Mouse (Mus musculus): ENCODE results near the gene Cox16. TPM values are rescaled to one million over a fixed set of nuclear protein-coding genes. Genes with fewer than 3 reads are reported as not detected.
A peak's percentile ranks its signal among the peaks of the same experiment; 100 is the strongest.
"Not testable (repeated sequence)": the region's sequence is repeated elsewhere in the genome, so short reads cannot be mapped to it uniquely, and the experiment has no call there.

Cox16 gene
- polyA plus RNA-seq, 2 experiments, result 79.2 to 137 TPM

- 88% methylated on average over 1 of the region's 1 CpGs for WGBS
- no peak for TF ChIP-seq POLR2A (IDR thresholded peaks at IDR 0.05; ENCODE audit: borderline replicate concordance, extremely low read depth, insufficient read depth, insufficient read length)
- Histone ChIP-seq H3K4me2 (replicated peaks; ENCODE audit: low read depth, low read length, severe bottlenecking) (no peak within 1 kb of the TSS), H3K9ac (ENCODE audit: low read depth, low read length, severe bottlenecking) (no peak within 1 kb of the TSS), H3K36me3 (ENCODE audit: control insufficient read depth, insufficient read depth, low read length) (0 out of 2 replicates have a peak, but pooled peaks cover 2% of the 10 kb centered on the region), H3K9me3 (ENCODE audit: control insufficient read depth, low read length) (0 out of 2 replicates have a peak, but pooled peaks cover 7% of the 10 kb centered on the region), H3K27me3 (ENCODE audit: control insufficient read depth, insufficient read depth, low read length) (no peaks in the 10 kb centered on the region), H3K27ac (replicated peaks; ENCODE audit: low read depth, low read length) (no peak within 1 kb of the TSS), H3K4me1 (ENCODE audit: control insufficient read depth, insufficient read depth, low read length) (no peaks in the 10 kb centered on the region), H3K4me3 (replicated peaks; ENCODE audit: low read length) (no peak within 1 kb of the TSS)
- ATAC-seq (ENCODE audit: low FRiP score, low read depth), result no peak
- DNase-seq (ENCODE audit: low spot score), result no peak
Measured at GRCm38 (mm10) chr12:81421846-81422245, 63.1 kb downstream of the Cox16 start, which contains the start of gene Adam4. Adam4 (minus strand) TSS chr12:81421946.

GRCm38 (mm10) chr12:81413211-81413610 lies 71.7 kb downstream of the Cox16 start:
- Histone ChIP-seq H3K4me1 (ENCODE audit: control insufficient read depth, insufficient read depth, low read length) (no peaks in the 10 kb centered on the region), H3K36me3 (ENCODE audit: control insufficient read depth, insufficient read depth, low read length) (no peaks in the 10 kb centered on the region), H3K4me2 (replicated peaks; ENCODE audit: low read depth, low read length, severe bottlenecking) (no peak overlapping the region), H3K9ac (ENCODE audit: low read depth, low read length, severe bottlenecking) (no peak overlapping the region), H3K9me3 (ENCODE audit: control insufficient read depth, low read length) (no peaks in the 10 kb centered on the region), H3K4me3 (replicated peaks; ENCODE audit: low read length) (no peak overlapping the region), H3K27me3 (ENCODE audit: control insufficient read depth, insufficient read depth, low read length) (no peaks in the 10 kb centered on the region), H3K27ac (replicated peaks; ENCODE audit: low read depth, low read length) (no peak overlapping the region)
- 77% methylated on average over 3 of the region's 3 CpGs for WGBS
- no peak for DNase-seq (ENCODE audit: low spot score)
- no peak for TF ChIP-seq POLR2A (IDR thresholded peaks at IDR 0.05; ENCODE audit: borderline replicate concordance, extremely low read depth, insufficient read depth, insufficient read length)
- ATAC-seq (ENCODE audit: low FRiP score, low read depth), result no peak

GRCm38 (mm10) chr12:81408966-81409365 lies 76.0 kb downstream of the Cox16 start:
- Histone ChIP-seq H3K9ac (ENCODE audit: low read depth, low read length, severe bottlenecking) (no peak overlapping the region), H3K4me2 (replicated peaks; ENCODE audit: low read depth, low read length, severe bottlenecking) (no peak overlapping the region), H3K4me3 (replicated peaks; ENCODE audit: low read length) (no peak overlapping the region), H3K36me3 (ENCODE audit: control insufficient read depth, insufficient read depth, low read length) (no peaks in the 10 kb centered on the region), H3K27me3 (ENCODE audit: control insufficient read depth, insufficient read depth, low read length) (no peaks in the 10 kb centered on the region), H3K9me3 (ENCODE audit: control insufficient read depth, low read length) (no peaks in the 10 kb centered on the region), H3K4me1 (ENCODE audit: control insufficient read depth, insufficient read depth, low read length) (no peaks in the 10 kb centered on the region), H3K27ac (replicated peaks; ENCODE audit: low read depth, low read length) (no peak overlapping the region)
- WGBS, result 83% methylated on average over 3 of the region's 3 CpGs
- DNase-seq (ENCODE audit: low spot score), result no peak
- no peak for TF ChIP-seq POLR2A (IDR thresholded peaks at IDR 0.05; ENCODE audit: borderline replicate concordance, extremely low read depth, insufficient read depth, insufficient read length)
- no peak for ATAC-seq (ENCODE audit: low FRiP score, low read depth)

- Histone ChIP-seq H3K36me3 (ENCODE audit: control insufficient read depth, insufficient read depth, low read length) (no peaks in the 10 kb centered on the region), H3K27me3 (ENCODE audit: control insufficient read depth, insufficient read depth, low read length) (no peaks in the 10 kb centered on the region), H3K4me1 (ENCODE audit: control insufficient read depth, insufficient read depth, low read length) (no peaks in the 10 kb centered on the region), H3K4me2 (replicated peaks; ENCODE audit: low read depth, low read length, severe bottlenecking) (no peak overlapping the region), H3K27ac (replicated peaks; ENCODE audit: low read depth, low read length) (no peak overlapping the region), H3K9me3 (ENCODE audit: control insufficient read depth, low read length) (no peaks in the 10 kb centered on the region), H3K4me3 (replicated peaks; ENCODE audit: low read length) (no peak overlapping the region), H3K9ac (ENCODE audit: low read depth, low read length, severe bottlenecking) (no peak overlapping the region)
- no peak for TF ChIP-seq POLR2A (IDR thresholded peaks at IDR 0.05; ENCODE audit: borderline replicate concordance, extremely low read depth, insufficient read depth, insufficient read length)
- ATAC-seq (ENCODE audit: low FRiP score, low read depth) (no peak), DNase-seq (ENCODE audit: low spot score) (peak; percentile 60)
- 14% methylated on average over 1 of the region's 1 CpGs for WGBS
Measured at GRCm38 (mm10) chr12:81402187-81402586, 82.7 kb downstream of the Cox16 start.

GRCm38 (mm10) chr12:81379364-81379763 lies 105.6 kb downstream of the Cox16 start, which contains the start of gene Gm4787:
Gm4787 (minus strand) TSS chr12:81379464.
- H3K36me3 ChIP-seq (ENCODE audit: control insufficient read depth, insufficient read depth, low read length); H3K4me2 ChIP-seq (replicated peaks; ENCODE audit: low read depth, low read length, severe bottlenecking); H3K9ac ChIP-seq (ENCODE audit: low read depth, low read length, severe bottlenecking); H3K9me3 ChIP-seq (ENCODE audit: control insufficient read depth, low read length); H3K4me3 ChIP-seq (replicated peaks; ENCODE audit: low read length); ATAC-seq (ENCODE audit: low FRiP score, low read depth); H3K27me3 ChIP-seq (ENCODE audit: control insufficient read depth, insufficient read depth, low read length); H3K27ac ChIP-seq (replicated peaks; ENCODE audit: low read depth, low read length); DNase-seq (ENCODE audit: low spot score); H3K4me1 ChIP-seq (ENCODE audit: control insufficient read depth, insufficient read depth, low read length): not testable (repeated sequence)
- 91% methylated on average over 1 of the region's 1 CpGs for WGBS

GRCm38 (mm10) chr12:81333841-81334240 lies 151.1 kb downstream of the Cox16 start:
- Histone ChIP-seq H3K27ac (replicated peaks; ENCODE audit: low read depth, low read length) (no peak overlapping the region), H3K4me3 (replicated peaks; ENCODE audit: low read length) (peak overlapping the region; percentile 65; the same call in 1 of the 2 replicates), H3K27me3 (ENCODE audit: control insufficient read depth, insufficient read depth, low read length) (peaks cover 17% of the 10 kb centered on the region), H3K4me1 (ENCODE audit: control insufficient read depth, insufficient read depth, low read length) (0 out of 2 replicates have a peak, but pooled peaks cover 5% of the 10 kb centered on the region), H3K9me3 (ENCODE audit: control insufficient read depth, low read length) (no peaks in the 10 kb centered on the region), H3K36me3 (ENCODE audit: control insufficient read depth, insufficient read depth, low read length) (no peaks in the 10 kb centered on the region), H3K9ac (ENCODE audit: low read depth, low read length, severe bottlenecking) (no peak overlapping the region), H3K4me2 (replicated peaks; ENCODE audit: low read depth, low read length, severe bottlenecking) (no peak overlapping the region)
- no peak for ATAC-seq (ENCODE audit: low FRiP score, low read depth)
- no peak for TF ChIP-seq POLR2A (IDR thresholded peaks at IDR 0.05; ENCODE audit: borderline replicate concordance, extremely low read depth, insufficient read depth, insufficient read length)
- whole genome bisulfite sequencing, result 77% methylated on average over 5 of the region's 5 CpGs
- no peak for DNase-seq (ENCODE audit: low spot score)

Measured in limb, embryonic 14.5 days (tissue).